Mouse (Mus musculus) heart, adult 2 months (tissue): ENCODE measurements around the gene Stxbp5. TPM values are rescaled to one million over a fixed set of nuclear protein-coding genes. Genes with fewer than 3 reads are reported as not detected.

Source experiments
- DNase-seq, 2 experiments: peaks; one replicate each; pipeline ENCODE4 v3.0.0; 2021
- H3K27ac ChIP-seq: fragments of 200-600 bp; 2 replicates; pipeline ENCODE4 v1.8.1; 2022
- H3K27me3 ChIP-seq: fragments of 200-500 bp; 2 replicates; pipeline ENCODE4 v1.6.1; 2012; ENCODE audit warnings: mild to moderate bottlenecking, low read length, inconsistent platforms, mixed read lengths; ENCODE audit not compliant: control insufficient read depth, insufficient read depth
- H3K36me3 ChIP-seq: fragments of 200-500 bp; 2 replicates; pipeline ENCODE4 v1.6.1; 2012; ENCODE audit warnings: low read length, inconsistent platforms; ENCODE audit not compliant: control insufficient read depth, insufficient read depth
- H3K4me1 ChIP-seq: fragments of 200-500 bp; 2 replicates; pipeline ENCODE4 v1.6.1; 2011; ENCODE audit warnings: low read length; ENCODE audit not compliant: control insufficient read depth, insufficient read depth
- H3K4me3 ChIP-seq: fragments of 200-600 bp; 2 replicates; pipeline ENCODE4 v1.8.1; 2022
- H3K79me2 ChIP-seq: fragments of 200-500 bp; replicated peaks from 2 replicates; pipeline ENCODE4 v1.6.1; 2012; ENCODE audit warnings: mild to moderate bottlenecking, inconsistent platforms, low read length, moderate library complexity, mixed read lengths; ENCODE audit not compliant: control insufficient read depth, insufficient read depth
- H3K9ac ChIP-seq: fragments of 200-500 bp; 2 replicates; pipeline ENCODE4 v1.6.1; 2012; ENCODE audit warnings: low read depth, mild to moderate bottlenecking, control low read depth, inconsistent platforms, low read length, mixed read lengths
- CTCF ChIP-seq: fragments of 200-600 bp; IDR thresholded peaks from 2 replicates; pipeline ENCODE4 v1.8.1; 2022; ENCODE audit warnings: antibody characterized with exemption, mild to moderate bottlenecking, moderate library complexity
- EP300 ChIP-seq: fragments of 200-500 bp; IDR thresholded peaks from 2 replicates; pipeline ENCODE4 v1.6.1; 2011; ENCODE audit warnings: low read depth, low read length, control low read depth; ENCODE audit not compliant: insufficient read depth
- POLR2A ChIP-seq: fragments of 200-500 bp; IDR thresholded peaks from 2 replicates; pipeline ENCODE4 v1.6.1; 2011; ENCODE audit warnings: mild to moderate bottlenecking, low read depth, low read length, control low read depth; ENCODE audit not compliant: insufficient read depth
- WGBS: fragments of 180-500 bp; shearing (Covaris S2); methylation state at CpG from one replicate; pipeline ENCODE4 v1.1.7; 2018; 5-methylcytosine and 5-hydroxymethylcytosine counted together
- intact Hi-C: fragments of 180-260 bp; cut with DNase I; formaldehyde crosslinking; loops from one replicate; pipeline ENCODE4 v1.15.1; 2025
- polyA plus RNA-seq: library from polyadenylated mRNA; depleted of rRNA; stranded (reverse); fragments of >200 nt; gene quantifications from 2 replicates; pipeline ENCODE4 v1.2.3, GENCODE M21; 2012
- total RNA-seq, 2 experiments: library from RNA; stranded (reverse); gene quantifications; 2 replicates each; pipeline ENCODE4 v1.2.3; 2021

The Stxbp5 gene
- total and polyA plus RNA-seq, 3 experiments, result 8.4 to 13.7 (median 11.9) TPM

DNA sequence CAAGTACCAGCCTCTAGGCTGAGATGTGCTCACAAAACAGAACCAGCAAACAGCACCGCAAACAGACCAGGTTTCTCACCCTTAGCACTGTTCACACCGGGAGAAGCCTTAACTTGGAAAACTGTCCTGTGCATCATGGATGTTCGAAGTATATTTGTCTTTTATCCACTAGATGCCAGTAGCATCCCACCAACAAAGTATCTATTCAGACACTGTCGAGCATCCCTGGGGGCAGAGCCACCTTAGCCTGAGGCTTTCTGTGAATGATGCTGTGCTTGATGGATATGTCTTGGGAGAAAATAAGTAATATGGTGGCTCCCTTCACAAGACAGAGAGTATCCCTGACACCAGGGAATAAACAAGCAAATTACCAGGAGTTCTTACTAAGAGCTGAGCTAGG is 87.0 kb downstream of the Stxbp5 start:
- no peak overlapping the region for H3K9ac ChIP-seq
- TF ChIP-seq POLR2A (no peak), CTCF (peak; percentile 59), EP300 (no peak)
- no peaks in the 10 kb centered on the region for H3K36me3 ChIP-seq
- H3K4me3 ChIP-seq, result no peak overlapping the region
- no peak for DNase-seq
- H3K27me3 ChIP-seq, result no peaks in the 10 kb centered on the region
- H3K27ac ChIP-seq, result no peak overlapping the region
- no peaks in the 10 kb centered on the region for H3K4me1 ChIP-seq
- intact Hi-C loops, result loop anchor here (5.0 to 10.0 kb wide), 3 partner anchors 83 to 741 kb away; partner anchors contain the start of gene Rab32
- WGBS, result 72% methylated on average over 4 of the region's 4 CpGs
- H3K79me2 ChIP-seq, result no peaks in the 10 kb centered on the region

DNA sequence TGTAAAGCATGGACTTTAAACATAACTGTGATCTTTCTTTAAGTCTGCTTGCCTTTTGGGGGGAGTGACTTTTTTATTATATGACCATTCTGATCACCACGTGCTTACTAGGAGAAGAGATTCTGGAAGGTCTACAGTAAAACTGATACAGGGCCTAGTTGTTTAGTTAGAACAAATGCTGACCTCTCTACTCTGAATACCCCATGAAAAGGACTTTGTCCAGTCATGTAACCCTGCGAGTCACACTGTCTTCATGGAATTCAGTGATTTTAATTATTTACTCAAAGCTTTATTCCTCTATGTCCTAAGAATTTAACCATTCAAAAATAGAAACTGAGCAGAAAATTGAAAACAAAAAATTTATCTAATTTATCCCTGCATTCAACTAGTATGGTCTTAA is 93.3 kb downstream of the Stxbp5 start:
- Histone ChIP-seq H3K36me3 (peaks cover 6% of the 10 kb centered on the region), H3K79me2 (no peaks in the 10 kb centered on the region), H3K4me1 (peaks cover 2% of the 10 kb centered on the region), H3K9ac (no peak overlapping the region), H3K4me3 (no peak overlapping the region), H3K27me3 (no peaks in the 10 kb centered on the region), H3K27ac (no peak overlapping the region)
- TF ChIP-seq CTCF (no peak), EP300 (no peak), POLR2A (no peak)
- 86% methylated on average over 2 of the region's 2 CpGs for WGBS
- no peak for DNase-seq
- intact Hi-C loops, result no loop called here

GRCm38 (mm10) chr10:9805341-9805740 is 95.5 kb downstream of the Stxbp5 start:
- Histone ChIP-seq H3K4me3 (no peak overlapping the region), H3K27ac (no peak overlapping the region; the same call in 1 of the 2 replicates), H3K4me1 (peaks cover 2% of the 10 kb centered on the region), H3K27me3 (no peaks in the 10 kb centered on the region), H3K79me2 (no peaks in the 10 kb centered on the region), H3K9ac (no peak overlapping the region), H3K36me3 (peaks cover 6% of the 10 kb centered on the region)
- no peak for TF ChIP-seq EP300
- no peak for TF ChIP-seq CTCF
- no peak for TF ChIP-seq POLR2A
- 47% methylated on average over 3 of the region's 3 CpGs for WGBS
- intact Hi-C loops, result no loop called here
- DNase-seq, result no peak

GRCm38 (mm10) chr10:9803126-9803525 is 97.8 kb downstream of the Stxbp5 start:
- H3K27ac ChIP-seq, result no peak overlapping the region
- no peak overlapping the region for H3K4me3 ChIP-seq
- TF ChIP-seq EP300, result no peak
- no peak for TF ChIP-seq CTCF
- TF ChIP-seq POLR2A, result no peak
- H3K4me1 ChIP-seq, result peaks cover 2% of the 10 kb centered on the region
- no peaks in the 10 kb centered on the region for H3K79me2 ChIP-seq
- peaks cover 6% of the 10 kb centered on the region for H3K36me3 ChIP-seq
- intact Hi-C loops, result no loop called here
- 68% methylated on average over 2 of the region's 2 CpGs for WGBS
- DNase-seq, result no peak
- H3K27me3 ChIP-seq, result no peaks in the 10 kb centered on the region
- no peak overlapping the region for H3K9ac ChIP-seq

GRCm38 (mm10) chr10:9801571-9801970 is 99.3 kb downstream of the Stxbp5 start:
- Histone ChIP-seq H3K9ac (no peak overlapping the region), H3K4me1 (peaks cover 2% of the 10 kb centered on the region), H3K27ac (no peak overlapping the region), H3K79me2 (no peaks in the 10 kb centered on the region), H3K27me3 (no peaks in the 10 kb centered on the region), H3K4me3 (no peak overlapping the region), H3K36me3 (peaks cover 6% of the 10 kb centered on the region)
- intact Hi-C loops, result no loop called here
- WGBS, result 92% methylated on average over 1 of the region's 1 CpGs
- DNase-seq, result no peak
- TF ChIP-seq EP300 (no peak), CTCF (no peak), POLR2A (no peak)

GRCm38 (mm10) chr10:9799085-9799484 is 101.8 kb downstream of the Stxbp5 start:
- Histone ChIP-seq H3K4me3 (no peak overlapping the region), H3K79me2 (no peaks in the 10 kb centered on the region), H3K27ac (no peak overlapping the region), H3K36me3 (no peaks in the 10 kb centered on the region), H3K27me3 (no peaks in the 10 kb centered on the region), H3K9ac (no peak overlapping the region), H3K4me1 (no peaks in the 10 kb centered on the region)
- intact Hi-C loops, result no loop called here
- no peak for DNase-seq
- no peak for TF ChIP-seq CTCF
- no peak for TF ChIP-seq EP300
- TF ChIP-seq POLR2A, result no peak
- 79% methylated on average over 1 of the region's 1 CpGs for WGBS

DNA sequence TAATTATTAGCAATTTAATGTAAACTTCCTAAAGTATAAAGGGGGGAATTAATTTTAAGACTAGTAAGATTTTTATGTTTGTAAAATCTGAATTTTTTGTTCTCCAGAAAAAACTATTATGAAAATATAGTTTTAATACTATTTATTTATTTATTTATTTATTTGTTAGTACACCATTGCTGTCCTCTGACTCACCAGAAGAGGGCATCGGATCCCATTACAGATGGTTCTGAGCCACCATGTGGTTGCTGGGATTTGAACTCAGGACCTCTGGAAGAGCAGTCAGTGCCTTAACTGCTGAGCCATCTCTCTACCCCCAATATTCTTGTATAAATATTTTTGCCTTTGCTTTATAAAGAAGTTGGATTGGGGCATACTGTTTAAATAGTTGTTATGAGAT is 104.5 kb downstream of the Stxbp5 start:
- TF ChIP-seq POLR2A (no peak), CTCF (peak; percentile 60)
- 84% methylated on average over 1 of the region's 1 CpGs for WGBS
- DNase-seq, result no peak
- no peaks in the 10 kb centered on the region for H3K27me3 ChIP-seq
- H3K79me2 ChIP-seq, result no peaks in the 10 kb centered on the region
- no peaks in the 10 kb centered on the region for H3K36me3 ChIP-seq
- H3K9ac ChIP-seq, result no peak overlapping the region
- H3K27ac ChIP-seq, result no peak overlapping the region
- intact Hi-C loops, result no loop called here
- H3K4me1 ChIP-seq, result no peaks in the 10 kb centered on the region
- no peak overlapping the region for H3K4me3 ChIP-seq
